9 mouse cellular contexts compared by ENCODE assay signal in genomic region chr3:88623346-88624135, GRCm38 (mm10). TPM values are rescaled to one million over a fixed set of nuclear protein-coding genes. Genes with fewer than 3 reads are reported as not detected.
DNase-seq lines count a peak whose midpoint lies in the region; ATAC-seq and TF ChIP-seq lines count a peak whose summit lies in the region.
"Had no signal": no experiment of that assay in that cellular context is flagged by ENCODE, and none has a peak within 500 bp of the region (broad histone marks: within the 10 kb centered on the region; RNA-seq: fewer than 3 reads in every experiment).

No protein-coding gene starts in this region.

- peak overlapping the region; percentile 90 for H3K4me2 ChIP-seq in forebrain, embryonic 16.5 days (ENCODE audit: low read length)
- H3K4me2 ChIP-seq in kidney, embryonic 16.5 days (replicated peaks; ENCODE audit: low read depth, low read length) = peak overlapping the region; percentile 88

- no peaks in the 10 kb centered on the region for H3K9me3 ChIP-seq in forebrain, embryonic 16.5 days (ENCODE audit: control insufficient read depth, low read length)
- no peaks in the 10 kb centered on the region for H3K9me3 ChIP-seq in kidney, embryonic 16.5 days (ENCODE audit: low read length)

- peak overlapping the region; percentile 99 for H3K9ac ChIP-seq in forebrain, embryonic 16.5 days (replicated peaks; ENCODE audit: low read depth, low read length)
- H3K9ac ChIP-seq in kidney, embryonic 16.5 days (replicated peaks; ENCODE audit: low read length) = peak overlapping the region; percentile 97

- H3K27ac ChIP-seq in kidney, adult 2 months (ENCODE audit: insufficient read depth, low read depth, low read length) = peak overlapping the region; percentile 68
- H3K27ac ChIP-seq in forebrain, embryonic 16.5 days (ENCODE audit: low read length) = peak overlapping the region; percentile 99
- H3K27ac ChIP-seq in kidney, embryonic 16.5 days (ENCODE audit: low read length) = peak overlapping the region; percentile 99

- H3K27me3 ChIP-seq in kidney, adult 2 months (replicated peaks; ENCODE audit: control insufficient read depth, insufficient read depth, low read length) = no peaks in the 10 kb centered on the region
- no peaks in the 10 kb centered on the region for H3K27me3 ChIP-seq in forebrain, embryonic 16.5 days (replicated peaks; ENCODE audit: control insufficient read depth, insufficient read depth, low read length)
- no peaks in the 10 kb centered on the region for H3K27me3 ChIP-seq in kidney, embryonic 16.5 days (ENCODE audit: insufficient read depth, low read length)

- whole genome bisulfite sequencing in kidney, adult 2 months = 13% methylated on average over 15 of the region's 15 CpGs
- WGBS in forebrain, embryonic 16.5 days = 1% methylated on average over 15 of the region's 15 CpGs
- WGBS in kidney, embryonic 16.5 days = 6% methylated on average over 15 of the region's 15 CpGs

- peak overlapping the region; percentile 88 for H3K4me3 ChIP-seq in kidney, adult 2 months (ENCODE audit: insufficient read depth, low read depth, low read length)
- H3K4me3 ChIP-seq in forebrain, embryonic 16.5 days (replicated peaks; ENCODE audit: low read length) = peak overlapping the region; percentile 92
- peak overlapping the region; percentile 84 for H3K4me3 ChIP-seq in kidney, embryonic 16.5 days (ENCODE audit: low read length)

- peak; percentile 58 for DNase-seq in kidney, adult 2 months
- DNase-seq in kidney, adult 9 months = no peak
- DNase-seq in ZHBTc4 (ENCODE audit: low read depth, low spot score) = peak; percentile 59
- DNase-seq in thymus, postnatal 25 days = peak; percentile 47
- DNase-seq in ovary, postnatal 10 days (ENCODE audit: low spot score) = no peak

- TF ChIP-seq CTCF in kidney, adult 2 months (conservative IDR thresholded peaks at IDR 0.05; ENCODE audit: insufficient read depth, insufficient read length, low read depth, low read length) = no peak

- no peak for TF ChIP-seq POLR2A in kidney, adult 2 months (IDR thresholded peaks at IDR 0.05; ENCODE audit: low read depth, low read length)

- ATAC-seq in forebrain, embryonic 16.5 days = peak; percentile 24
- no peak for ATAC-seq in kidney, embryonic 16.5 days (ENCODE audit: low FRiP score, low TSS enrichment)
- ATAC-seq in megakaryocyte-erythroid progenitor cell, adult 5-6 weeks (replicated peaks; ENCODE audit: low FRiP score, low TSS enrichment, poor library complexity, severe bottlenecking) = 0 out of 2 replicates have a peak, but pooled peaks have one; percentile 10

- peaks cover 48% of the 10 kb centered on the region for H3K4me1 ChIP-seq in kidney, adult 2 months (ENCODE audit: control insufficient read depth, insufficient read depth, low read length)
- peaks cover 41% of the 10 kb centered on the region for H3K4me1 ChIP-seq in forebrain, embryonic 16.5 days (replicated peaks; ENCODE audit: control insufficient read depth, insufficient read depth, low read length)
- H3K4me1 ChIP-seq in kidney, embryonic 16.5 days (ENCODE audit: insufficient read depth, low read length) = peaks cover 61% of the 10 kb centered on the region

- H3K36me3 ChIP-seq in kidney, adult 2 months (ENCODE audit: control insufficient read depth, insufficient read depth, low read length) = no peaks in the 10 kb centered on the region
- no peaks in the 10 kb centered on the region for H3K36me3 ChIP-seq in forebrain, embryonic 16.5 days (ENCODE audit: control insufficient read depth, insufficient read depth)
- H3K36me3 ChIP-seq in kidney, embryonic 16.5 days (ENCODE audit: insufficient read depth, low read length) = no peaks in the 10 kb centered on the region

RNA-seq across cellular contexts. Expression of gene Arhgef2, which starts 17.8 kb away (rescaled TPM):
- polyA plus RNA-seq in kidney, adult 2 months (2012; rRNA removed) = 74.5 and 80.7 TPM in 2 replicates
- polyA plus RNA-seq in forebrain, embryonic 16.5 days (2015; fragmentation: Nextera tagmentation; extraction: Ambion mirVana) = 166 and 210 TPM in 2 replicates
- polyA plus RNA-seq in kidney, embryonic 16.5 days (2015; fragmentation: Nextera tagmentation; extraction: Ambion mirVana) = 103 and 119 TPM in 2 replicates
- total RNA-seq in megakaryocyte-erythroid progenitor cell, adult 5-6 weeks (2014; fragmentation: Nextera tagmentation) = 94.6 and 96.0 TPM in 2 replicates
- total RNA-seq in megakaryocyte-erythroid progenitor cell, adult 5-6 weeks (2017) = 41.9 and 75.8 TPM in 2 replicates

RNA-seq across cellular contexts. Expression of gene Rxfp4, which starts 29.4 kb away (rescaled TPM):
- 0.06 TPM in 1 of 2 replicates, not detected in the other for polyA plus RNA-seq in kidney, adult 2 months (2012; rRNA removed)
- not detected in 2 replicates for polyA plus RNA-seq in forebrain, embryonic 16.5 days (2015; fragmentation: Nextera tagmentation; extraction: Ambion mirVana)
- polyA plus RNA-seq in kidney, embryonic 16.5 days (2015; fragmentation: Nextera tagmentation; extraction: Ambion mirVana) = not detected in 2 replicates
- total RNA-seq in megakaryocyte-erythroid progenitor cell, adult 5-6 weeks (2014; fragmentation: Nextera tagmentation) = not detected in 2 replicates
- not detected in 2 replicates for total RNA-seq in megakaryocyte-erythroid progenitor cell, adult 5-6 weeks (2017)
- total RNA-seq: neutrophil, adult 5-6 weeks had no signal

RNA-seq across cellular contexts. Expression of gene Ssr2, which starts 47.9 kb away (rescaled TPM):
- polyA plus RNA-seq in kidney, adult 2 months (2012; rRNA removed) = 180 and 193 TPM in 2 replicates
- polyA plus RNA-seq in forebrain, embryonic 16.5 days (2015; fragmentation: Nextera tagmentation; extraction: Ambion mirVana) = 132 and 140 TPM in 2 replicates
- 269 and 323 TPM in 2 replicates for polyA plus RNA-seq in kidney, embryonic 16.5 days (2015; fragmentation: Nextera tagmentation; extraction: Ambion mirVana)
- total RNA-seq in megakaryocyte-erythroid progenitor cell, adult 5-6 weeks (2014; fragmentation: Nextera tagmentation) = 200 and 308 TPM in 2 replicates
- 111 and 165 TPM in 2 replicates for total RNA-seq in megakaryocyte-erythroid progenitor cell, adult 5-6 weeks (2017)

Comparison
In these comparisons a context has a peak if more than half of its experiments do, and no peak if none do; other contexts are left out.
1. DNase-seq: peak in kidney, adult 2 months (single experiment), ZHBTc4 (single experiment) and thymus, postnatal 25 days (single experiment); none in kidney, adult 9 months (single experiment) and ovary, postnatal 10 days (single experiment).
2. Peak in every context shown above with its lines, with median percentiles within 50 percentile points of each other: H3K27ac ChIP-seq and H3K4me3 ChIP-seq.